Mouse (Mus musculus) urinary bladder, postnatal 4 days (tissue): Measurements from ENCODE around the gene Gimap7.

Source experiments
- DNase-seq, 2 experiments: peaks; one replicate each; pipeline ENCODE4 v3.0.0; 2021 to 2022; ENCODE audit warnings: low spot score in 2 of 2

Gene Gimap7

GRCm38 (mm10) chr6:48741273-48741672 lies 22.9 kb downstream of the Gimap7 start:
- DNase-seq, result no peak

DNA sequence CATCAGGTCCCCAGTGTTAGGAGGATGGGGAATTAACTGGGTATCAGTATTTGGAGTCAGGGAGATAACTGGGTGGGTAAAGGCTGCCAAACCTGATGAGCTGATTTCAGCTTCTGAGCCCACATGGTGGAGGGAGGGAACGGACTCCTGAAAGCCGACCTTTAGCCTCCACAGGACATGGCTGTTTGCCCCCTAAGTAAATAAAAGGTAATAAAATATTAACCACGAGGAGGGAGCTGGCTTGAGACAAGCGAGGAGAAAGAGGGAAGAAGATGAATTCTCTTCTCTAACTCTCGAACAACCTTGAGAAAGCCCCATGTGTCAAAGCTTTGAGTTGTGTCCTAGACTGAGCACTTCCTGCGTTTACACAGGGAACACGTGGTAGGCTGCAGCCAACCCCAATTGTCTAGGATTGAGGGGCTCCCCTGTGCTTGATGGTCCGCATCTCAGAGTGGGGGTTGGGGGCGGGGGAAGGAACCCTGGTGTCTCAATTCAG lies 23.3 kb downstream of the Gimap7 start:
- no peak for DNase-seq

GRCm38 (mm10) chr6:48742422-48743351 lies 24.3 kb downstream of the Gimap7 start:
- no peak for DNase-seq

GRCm38 (mm10) chr6:48745490-48745889 lies 27.1 kb downstream of the Gimap7 start:
- no peak for DNase-seq

GRCm38 (mm10) chr6:48745959-48746889 lies 27.8 kb downstream of the Gimap7 start, which contains the start of gene Gimap5:
Gene Gimap5, plus strand, starts transcription at chr6:48746197.
- no peak for DNase-seq

GRCm38 (mm10) chr6:48747091-48747966 lies 28.9 kb downstream of the Gimap7 start:
- DNase-seq, result no peak

GRCm38 (mm10) chr6:48763567-48764270 lies 45.3 kb downstream of the Gimap7 start:
- no peak for DNase-seq

- DNase-seq, result no peak
These were observed 46.1 kb downstream of the Gimap7 start for GRCm38 (mm10) chr6:48764496-48764895.

DNA sequence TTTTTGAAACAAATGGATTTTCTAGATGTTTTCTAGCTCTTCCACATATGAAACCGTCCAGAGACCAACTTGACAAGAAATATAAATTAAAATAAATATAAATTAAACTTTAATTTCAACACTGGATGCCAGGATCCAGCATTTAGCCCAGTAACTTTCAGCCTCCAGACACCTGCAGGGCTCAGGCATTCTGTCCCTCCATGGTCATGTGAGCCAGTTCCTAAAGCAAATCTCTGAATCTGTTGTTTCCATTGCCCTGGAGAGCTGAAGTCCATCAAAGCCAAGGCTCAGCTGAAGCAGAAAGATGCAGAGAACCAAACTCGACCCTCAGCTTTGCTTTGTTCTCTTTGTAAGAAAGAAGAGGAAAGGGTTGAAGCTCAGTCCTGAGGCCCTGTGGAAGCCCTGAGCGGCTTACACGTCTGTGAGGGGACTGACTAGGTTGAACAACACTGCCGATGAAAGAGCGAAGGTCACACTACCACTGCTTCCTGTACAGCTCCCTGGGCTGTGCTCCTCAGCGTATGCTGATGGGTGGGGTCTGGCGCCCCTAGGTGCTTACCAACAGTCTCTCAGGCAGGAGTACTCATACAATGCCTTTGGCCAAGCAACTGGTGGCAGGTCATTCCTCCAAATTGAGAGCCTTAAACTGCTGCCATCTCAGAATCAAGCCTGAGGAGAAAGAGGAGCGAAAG lies 49.9 kb downstream of the Gimap7 start:
- no peak for DNase-seq

DNA sequence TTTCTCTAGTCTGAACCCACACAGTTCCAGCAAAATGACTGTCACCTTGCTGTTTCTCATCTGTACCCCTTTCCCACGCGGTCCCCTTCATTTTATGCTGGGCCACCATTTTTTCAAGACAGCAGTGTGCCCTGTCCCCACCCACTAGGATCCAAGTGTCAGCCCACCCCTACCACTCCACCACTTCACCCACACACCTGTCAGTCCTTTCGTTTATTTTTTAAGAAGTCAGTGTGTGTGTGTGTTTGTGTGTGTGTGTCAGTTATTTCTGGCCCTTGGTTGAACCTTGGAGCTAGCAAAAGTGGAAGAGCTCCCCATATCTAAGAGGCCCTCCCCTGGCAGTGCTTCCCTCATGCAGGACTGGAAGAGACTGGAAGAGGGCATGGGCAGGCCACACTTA lies 50.5 kb downstream of the Gimap7 start:
- DNase-seq, result no peak

DNA sequence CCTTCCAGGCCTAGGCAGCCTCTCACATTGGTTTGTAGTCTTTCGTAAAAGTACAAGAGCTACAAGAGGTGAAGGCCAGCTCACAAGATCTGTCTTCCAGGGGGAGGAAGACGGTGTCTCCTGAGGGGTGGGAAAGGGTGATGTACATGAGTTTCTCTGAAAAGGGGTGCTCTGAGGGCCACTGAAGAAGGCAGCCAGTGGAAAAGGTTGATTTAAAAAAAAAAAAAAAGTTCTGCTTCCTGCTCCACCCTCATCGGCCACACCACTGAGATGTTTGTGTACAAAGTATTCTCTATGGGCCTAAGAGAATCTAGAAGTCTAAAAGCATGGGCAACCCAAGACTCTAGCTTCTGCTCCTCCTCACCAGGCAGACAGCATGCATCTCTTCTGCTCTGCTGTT lies 52.3 kb downstream of the Gimap7 start, which contains the start of gene Gimap3:
Gimap3 (minus strand) TSS at position 156 of the 400 bp plus-strand sequence.
- DNase-seq, result no peak

GRCm38 (mm10) chr6:48772030-48772429 lies 53.6 kb downstream of the Gimap7 start:
- peak; percentile 55 to 83 for DNase-seq
